Mouse (Mus musculus) limb, embryonic 13.5 days (tissue): ENCODE measurements around the gene Tbpl1. TPM values are rescaled to one million over a fixed set of nuclear protein-coding genes. Genes with fewer than 3 reads are reported as not detected.
A peak's percentile ranks its signal among the peaks of the same experiment; 100 is the strongest.

Experiments
- ATAC-seq: fragments of 200-750 bp; cut with Nextera tagmentation; 2 replicates; pipeline ENCODE4 v1.8.0; 2017; ENCODE audit warnings: low read depth, moderate number of reproducible peaks, moderate TSS enrichment; ENCODE audit not compliant: low FRiP score
- H3K27ac ChIP-seq: fragments of 300-500 bp; sonication (generic); 2 replicates; pipeline ENCODE4 v1.5.1; 2015; ENCODE audit warnings: inconsistent platforms, mild to moderate bottlenecking, moderate library complexity
- H3K27me3 ChIP-seq: fragments of 300-500 bp; sonication (generic); 2 replicates; pipeline ENCODE4 v1.6.1; 2015; ENCODE audit warnings: mild to moderate bottlenecking, inconsistent platforms
- H3K36me3 ChIP-seq: fragments of 300-500 bp; sonication (generic); 2 replicates; pipeline ENCODE4 v1.6.1; 2015; ENCODE audit warnings: inconsistent platforms, mild to moderate bottlenecking, moderate library complexity
- H3K4me1 ChIP-seq: fragments of 300-500 bp; sonication (generic); 2 replicates; pipeline ENCODE4 v1.6.1; 2015; ENCODE audit warnings: inconsistent platforms
- H3K4me2 ChIP-seq: fragments of 300-500 bp; sonication (generic); replicated peaks from 2 replicates; pipeline ENCODE4 v1.6.1; 2015; ENCODE audit warnings: inconsistent platforms, mild to moderate bottlenecking, moderate library complexity
- H3K4me3 ChIP-seq: fragments of 300-500 bp; sonication (generic); 2 replicates; pipeline ENCODE4 v1.5.1; 2015; ENCODE audit warnings: moderate library complexity, mild to moderate bottlenecking, inconsistent platforms
- H3K9ac ChIP-seq: fragments of 300-500 bp; sonication (generic); 2 replicates; pipeline ENCODE4 v1.6.1; 2015; ENCODE audit warnings: mild to moderate bottlenecking, inconsistent platforms
- H3K9me3 ChIP-seq: fragments of 300-500 bp; sonication (generic); 2 replicates; pipeline ENCODE4 v1.6.1; 2016; ENCODE audit warnings: inconsistent platforms
- WGBS: fragments of 180-500 bp; shearing (Covaris S2); methylation state at CpG from one replicate; pipeline ENCODE4 v1.1.7; 2015; 5-methylcytosine and 5-hydroxymethylcytosine counted together
- polyA plus RNA-seq: library from polyadenylated mRNA; unstranded; fragments of >200 nt; fragmentation: Nextera tagmentation; extraction: Ambion mirVana; gene quantifications from 2 replicates; pipeline ENCODE4 v1.2.1, GENCODE M21; 2015

The Tbpl1 gene
- polyA plus RNA-seq = 63.5 and 72.1 TPM in 2 replicates

- peak within 1 kb of the TSS; percentile 98 for H3K9ac ChIP-seq
Measured at GRCm38 (mm10) chr10:22731272-22732093, at the start of gene Tbpl1. TSS of gene Tbpl1 (minus strand) at chr10:22731938.

DNA sequence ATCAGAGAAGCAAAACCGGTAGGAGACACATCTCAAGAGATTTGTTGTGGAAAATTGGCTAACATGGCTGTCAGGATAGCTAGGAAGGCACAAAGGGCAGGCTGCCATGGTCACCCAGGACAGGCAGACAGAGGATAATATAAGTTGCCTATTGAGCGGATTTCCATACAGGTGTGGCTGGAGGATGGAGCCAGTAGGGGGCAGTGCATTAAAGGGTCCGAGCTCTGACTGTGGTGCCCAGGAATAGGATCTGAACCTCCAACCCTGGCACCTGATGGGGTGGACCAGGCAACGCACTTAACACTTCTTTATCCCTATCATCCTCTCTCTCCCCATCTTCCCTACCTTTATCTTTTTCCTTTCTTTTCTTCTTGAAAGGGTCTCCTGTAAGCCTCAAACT lies 49.7 kb upstream of the Tbpl1 start:
- H3K9ac ChIP-seq = no peak overlapping the region
- H3K4me2 ChIP-seq = no peak overlapping the region
- H3K36me3 ChIP-seq = no peaks in the 10 kb centered on the region
- no peaks in the 10 kb centered on the region for H3K4me1 ChIP-seq
- H3K27me3 ChIP-seq = peaks cover 16% of the 10 kb centered on the region
- WGBS = 28% methylated on average over 4 of the region's 4 CpGs
- no peaks in the 10 kb centered on the region for H3K9me3 ChIP-seq
- ATAC-seq = no peak
- no peak overlapping the region for H3K4me3 ChIP-seq
- no peak overlapping the region for H3K27ac ChIP-seq

More at GRCm38 (mm10) chr10:22731272-22732093, at the start of gene Tbpl1:
- H3K36me3 ChIP-seq = no peaks in the 10 kb centered on the region
- peak within 1 kb of the TSS; percentile 93 for H3K4me2 ChIP-seq
- H3K27me3 ChIP-seq = no peaks in the 10 kb centered on the region
- H3K4me1 ChIP-seq = peaks cover 23% of the 10 kb centered on the region
- peak; percentile 99 for ATAC-seq
- H3K27ac ChIP-seq = peak within 1 kb of the TSS; percentile 88
- no peaks in the 10 kb centered on the region for H3K9me3 ChIP-seq
- under 1% methylated on average over 77 of the region's 77 CpGs for WGBS
- peak within 1 kb of the TSS; percentile 98 for H3K4me3 ChIP-seq

GRCm38 (mm10) chr10:22777939-22778338 lies 46.2 kb upstream of the Tbpl1 start:
- H3K36me3 ChIP-seq = no peaks in the 10 kb centered on the region

GRCm38 (mm10) chr10:22776007-22776698 lies 44.4 kb upstream of the Tbpl1 start:
- ATAC-seq = no peak
- Histone ChIP-seq H3K4me3 (no peak overlapping the region), H3K9ac (no peak overlapping the region), H3K9me3 (no peaks in the 10 kb centered on the region), H3K27ac (no peak overlapping the region), H3K27me3 (peaks cover 16% of the 10 kb centered on the region), H3K4me2 (no peak overlapping the region), H3K36me3 (no peaks in the 10 kb centered on the region), H3K4me1 (no peaks in the 10 kb centered on the region)
- WGBS = 14% methylated on average over 7 of the region's 7 CpGs

More at GRCm38 (mm10) chr10:22777939-22778338, 46.2 kb upstream of the Tbpl1 start:
- Histone ChIP-seq H3K4me1 (no peaks in the 10 kb centered on the region), H3K4me3 (no peak overlapping the region), H3K27ac (no peak overlapping the region), H3K27me3 (peaks cover 16% of the 10 kb centered on the region), H3K4me2 (no peak overlapping the region), H3K9me3 (no peaks in the 10 kb centered on the region), H3K9ac (no peak overlapping the region)
- WGBS = 11% methylated on average over 5 of the region's 5 CpGs
- ATAC-seq = no peak

DNA sequence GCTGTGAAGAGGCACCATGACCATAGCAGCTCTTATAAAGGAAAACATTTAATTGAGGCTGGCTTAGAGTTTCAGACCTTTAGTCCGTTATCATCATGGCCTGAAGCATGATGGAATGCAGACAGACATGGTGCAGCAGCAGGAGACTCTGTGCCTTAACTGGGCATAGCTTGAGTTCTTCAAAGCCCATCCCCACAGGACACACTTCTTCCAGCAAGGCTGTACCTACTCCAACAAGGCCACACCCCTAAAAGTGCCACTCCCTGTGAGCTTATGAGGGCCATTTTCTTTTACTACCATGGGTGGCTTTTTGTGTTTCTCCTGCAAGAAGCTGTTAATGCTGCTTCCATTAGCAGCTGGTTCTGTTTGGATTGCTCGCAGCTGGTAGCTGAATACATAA lies 43.7 kb upstream of the Tbpl1 start:
- no peaks in the 10 kb centered on the region for H3K9me3 ChIP-seq

DNA sequence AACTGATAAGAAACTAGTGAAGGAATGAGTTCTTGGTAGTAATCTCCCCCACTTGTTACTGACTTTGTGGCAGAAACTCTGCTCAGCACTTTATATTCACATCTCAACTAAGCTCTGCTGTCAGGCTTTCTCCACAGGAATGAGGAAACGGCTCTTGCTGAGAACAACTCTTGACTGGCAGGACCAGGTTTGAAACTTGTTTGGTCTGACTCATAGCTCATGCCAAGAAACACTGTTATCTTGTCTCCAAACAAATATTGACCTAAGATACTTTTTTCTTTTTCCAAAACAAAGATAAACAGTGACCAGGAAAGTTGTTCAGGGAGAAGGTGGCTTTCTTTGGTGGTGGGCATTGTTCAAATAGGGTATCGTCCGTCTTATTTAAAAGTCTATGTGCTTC lies 42.9 kb upstream of the Tbpl1 start:
- Histone ChIP-seq H3K4me2 (no peak overlapping the region), H3K4me1 (no peaks in the 10 kb centered on the region), H3K27ac (no peak overlapping the region), H3K9ac (no peak overlapping the region), H3K4me3 (no peak overlapping the region), H3K27me3 (peaks cover 8% of the 10 kb centered on the region), H3K9me3 (no peaks in the 10 kb centered on the region), H3K36me3 (no peaks in the 10 kb centered on the region)
- no peak for ATAC-seq
- WGBS = 85% methylated on average over 3 of the region's 3 CpGs

More for the DNA sequence above, 43.7 kb upstream of the Tbpl1 start:
- H3K27me3 ChIP-seq = peaks cover 16% of the 10 kb centered on the region
- no peak overlapping the region for H3K27ac ChIP-seq
- H3K9ac ChIP-seq = no peak overlapping the region
- H3K4me2 ChIP-seq = no peak overlapping the region
- H3K36me3 ChIP-seq = no peaks in the 10 kb centered on the region
- no peak for ATAC-seq
- H3K4me3 ChIP-seq = no peak overlapping the region
- WGBS = 50% methylated on average over 2 of the region's 2 CpGs
- no peaks in the 10 kb centered on the region for H3K4me1 ChIP-seq

DNA sequence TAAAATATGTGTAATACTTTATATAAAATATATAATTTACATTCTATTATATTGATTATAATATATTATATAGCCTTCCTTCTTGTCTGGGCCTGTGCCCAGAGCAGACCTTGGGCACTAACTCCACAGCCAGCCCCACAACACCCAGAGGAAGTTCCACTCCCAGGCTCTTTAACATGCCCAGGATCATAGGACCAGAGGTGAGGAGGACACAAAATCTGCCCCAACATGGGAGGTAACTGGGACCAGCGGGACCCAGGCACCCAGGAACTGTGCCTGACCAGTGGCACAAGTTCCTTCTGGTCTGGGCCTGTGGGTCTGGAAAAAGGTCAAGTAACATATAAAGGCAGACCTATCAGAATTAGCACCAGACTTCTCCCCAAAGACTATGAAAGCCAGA lies 22.5 kb upstream of the Tbpl1 start:
- 94% methylated on average over 1 of the region's 1 CpGs for WGBS
- no peak overlapping the region for H3K4me2 ChIP-seq
- no peak overlapping the region for H3K27ac ChIP-seq
- H3K36me3 ChIP-seq = no peaks in the 10 kb centered on the region
- H3K4me1 ChIP-seq = no peaks in the 10 kb centered on the region
- no peaks in the 10 kb centered on the region for H3K27me3 ChIP-seq
- no peak for ATAC-seq
- no peak overlapping the region for H3K4me3 ChIP-seq
- H3K9ac ChIP-seq = no peak overlapping the region
- no peaks in the 10 kb centered on the region for H3K9me3 ChIP-seq

DNA sequence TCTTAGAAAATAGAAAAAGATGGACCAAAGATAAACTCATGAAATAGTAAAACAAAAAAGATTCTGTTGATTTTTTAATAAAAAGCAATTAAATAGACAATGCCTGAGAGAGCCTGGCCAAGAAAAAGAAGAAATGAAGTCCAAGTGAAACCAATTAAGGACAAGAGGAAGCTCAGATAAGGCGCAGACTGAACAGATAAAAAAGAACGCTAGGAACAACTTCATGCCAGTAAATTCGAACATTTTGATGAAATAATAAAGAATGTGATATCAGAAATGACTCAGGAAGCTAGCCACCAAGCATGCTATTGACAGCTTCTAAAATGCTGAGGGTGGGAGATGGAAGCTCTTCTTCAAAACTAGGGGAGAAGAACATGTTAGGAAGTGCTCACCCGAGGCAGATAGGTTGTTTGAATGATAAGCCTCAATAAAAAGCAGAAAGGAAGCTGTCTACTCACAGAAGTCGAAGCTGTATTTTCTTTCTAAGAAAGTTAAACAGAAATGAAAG lies 19.5 kb upstream of the Tbpl1 start:
- no peak overlapping the region for H3K27ac ChIP-seq
- H3K4me2 ChIP-seq = no peak overlapping the region
- no peak overlapping the region for H3K9ac ChIP-seq
- 76% methylated on average over 5 of the region's 5 CpGs for WGBS
- H3K4me1 ChIP-seq = no peaks in the 10 kb centered on the region
- H3K9me3 ChIP-seq = no peaks in the 10 kb centered on the region
- H3K36me3 ChIP-seq = no peaks in the 10 kb centered on the region
- H3K27me3 ChIP-seq = no peaks in the 10 kb centered on the region
- no peak for ATAC-seq
- H3K4me3 ChIP-seq = no peak overlapping the region

- H3K4me3 ChIP-seq = no peak overlapping the region
- no peaks in the 10 kb centered on the region for H3K36me3 ChIP-seq
- 68% methylated on average over 13 of the region's 13 CpGs for WGBS
- no peak for ATAC-seq
- H3K4me2 ChIP-seq = no peak overlapping the region
- no peaks in the 10 kb centered on the region for H3K27me3 ChIP-seq
- H3K4me1 ChIP-seq = no peaks in the 10 kb centered on the region
- H3K9ac ChIP-seq = no peak overlapping the region
- H3K27ac ChIP-seq = no peak overlapping the region
- H3K9me3 ChIP-seq = no peaks in the 10 kb centered on the region
Measured at GRCm38 (mm10) chr10:22746334-22747322, 14.9 kb upstream of the Tbpl1 start.

- no peak overlapping the region for H3K4me2 ChIP-seq
- no peak overlapping the region for H3K4me3 ChIP-seq
- no peaks in the 10 kb centered on the region for H3K4me1 ChIP-seq
- no peak overlapping the region for H3K9ac ChIP-seq
- H3K36me3 ChIP-seq = no peaks in the 10 kb centered on the region
- ATAC-seq = no peak
- 74% methylated on average over 7 of the region's 7 CpGs for WGBS
- no peak overlapping the region for H3K27ac ChIP-seq
- no peaks in the 10 kb centered on the region for H3K27me3 ChIP-seq
- no peaks in the 10 kb centered on the region for H3K9me3 ChIP-seq
Measured at GRCm38 (mm10) chr10:22745922-22746321, 14.2 kb upstream of the Tbpl1 start.

- WGBS = 65% methylated on average over 10 of the region's 10 CpGs
Measured at GRCm38 (mm10) chr10:22732181-22732580, 443 bp upstream of the Tbpl1 start.

More at GRCm38 (mm10) chr10:22732181-22732580, 443 bp upstream of the Tbpl1 start:
- Histone ChIP-seq H3K4me3 (peak overlapping the region; percentile 98), H3K4me2 (peak overlapping the region; percentile 91), H3K4me1 (peaks cover 23% of the 10 kb centered on the region), H3K27me3 (no peaks in the 10 kb centered on the region), H3K27ac (no peak overlapping the region; the same call in 1 of the 2 replicates), H3K36me3 (no peaks in the 10 kb centered on the region), H3K9ac (peak overlapping the region; percentile 98), H3K9me3 (no peaks in the 10 kb centered on the region)
- no peak for ATAC-seq
